Mouse (Mus musculus): ENCODE results near the gene Clybl.

- no peak for TF ChIP-seq CTCF (IDR thresholded peaks at IDR 0.05; ENCODE audit: extremely low read depth, insufficient read depth, low read length)
- TF ChIP-seq POLR2A (IDR thresholded peaks at IDR 0.05; ENCODE audit: extremely low read depth, insufficient read depth, low read length): no peak
Measured at GRCm38 (mm10) chr14:122296399-122296798, 114.9 kb downstream of the Clybl start.

All from cortical plate, adult 2 months (tissue).